ENCODE assay signal across 10 mouse cellular contexts in the genomic region with DNA sequence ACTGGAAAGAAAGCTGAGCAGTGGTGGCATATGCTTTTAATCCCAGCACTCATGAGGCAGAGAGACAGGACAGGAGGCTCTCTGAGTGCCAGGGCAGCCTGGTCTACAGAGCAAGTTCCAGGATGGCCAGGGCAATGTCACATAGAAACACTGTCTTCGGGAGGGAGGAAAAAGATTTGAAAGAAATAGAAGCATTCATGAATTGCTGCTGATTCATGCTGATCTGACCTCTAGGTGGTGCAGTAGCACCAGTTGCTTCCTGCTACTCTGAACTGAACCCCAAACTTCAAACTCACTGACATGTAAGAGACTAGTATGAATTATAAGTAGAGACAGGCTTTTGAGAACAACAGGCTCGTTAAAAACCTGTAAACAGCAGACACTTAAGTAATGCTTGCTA. TPM values are rescaled to one million over a fixed set of nuclear protein-coding genes. Genes with fewer than 3 reads are reported as not detected.
DNase-seq lines count a peak whose midpoint lies in the region; ATAC-seq and TF ChIP-seq lines count a peak whose summit lies in the region.
"Had no signal": no experiment of that assay in that cellular context is flagged by ENCODE, and none has a peak within 500 bp of the region (broad histone marks: within the 10 kb centered on the region; RNA-seq: fewer than 3 reads in every experiment).

No protein-coding gene starts in this region.

- peak; percentile 35 for DNase-seq in kidney, adult 18-20 months
- peak; percentile 78 for DNase-seq in brain, adult 2 months (ENCODE audit: low read depth, low spot score)
- DNase-seq in ovary, postnatal 14 days (ENCODE audit: low spot score) = no peak
- DNase-seq in gastrocnemius, adult 8-10 months (ENCODE audit: low spot score in 2 of 2) = no peak
- DNase-seq in layer of hippocampus, postnatal 14 days (ENCODE audit: low spot score in 2 of 2) = no peak

- no peak for ATAC-seq in kidney, embryonic 15.5 days (replicated peaks; ENCODE audit: low FRiP score)
- ATAC-seq in liver, embryonic 16.5 days (ENCODE audit: low read depth) = peak; percentile 41; the same call in 1 of the 2 replicates

- no peak overlapping the region for H3K4me3 ChIP-seq in kidney, embryonic 15.5 days (replicated peaks)
- no peak overlapping the region for H3K4me3 ChIP-seq in E14TG2a.4 (replicated peaks; ENCODE audit: low read length)
- H3K4me3 ChIP-seq in liver, embryonic 16.5 days (ENCODE audit: low read depth, low read length) = no peak overlapping the region
- H3K4me3 ChIP-seq: limb, embryonic 15.5 days; stomach, embryonic 15.5 days had no signal

- no peaks in the 10 kb centered on the region for H3K27me3 ChIP-seq in kidney, embryonic 15.5 days
- no peaks in the 10 kb centered on the region for H3K27me3 ChIP-seq in E14TG2a.4 (ENCODE audit: insufficient read depth, low read length)
- no peaks in the 10 kb centered on the region for H3K27me3 ChIP-seq in liver, embryonic 16.5 days (ENCODE audit: control insufficient read depth, insufficient read depth, low read depth, low read length)
- H3K27me3 ChIP-seq: limb, embryonic 15.5 days; stomach, embryonic 15.5 days had no signal

- peaks cover 11% of the 10 kb centered on the region for H3K4me1 ChIP-seq in kidney, embryonic 15.5 days
- H3K4me1 ChIP-seq in E14TG2a.4 (replicated peaks; ENCODE audit: low read depth, low read length) = peaks cover 82% of the 10 kb centered on the region
- peaks cover 18% of the 10 kb centered on the region for H3K4me1 ChIP-seq in liver, embryonic 16.5 days (ENCODE audit: control insufficient read depth, low read depth, low read length)
- H3K4me1 ChIP-seq: limb, embryonic 15.5 days; stomach, embryonic 15.5 days had no signal

- 43% methylated on average over 2 of the region's 2 CpGs for WGBS in kidney, embryonic 15.5 days
- WGBS in liver, embryonic 16.5 days (ENCODE audit: insufficient replicate concordance) = 26% methylated on average over 2 of the region's 2 CpGs

- H3K4me2 ChIP-seq in kidney, embryonic 15.5 days = no peak overlapping the region
- H3K4me2 ChIP-seq in liver, embryonic 16.5 days (ENCODE audit: low read depth, low read length) = no peak overlapping the region
- H3K4me2 ChIP-seq: limb, embryonic 15.5 days; stomach, embryonic 15.5 days had no signal

- H3K27ac ChIP-seq in kidney, embryonic 15.5 days = no peak overlapping the region
- H3K27ac ChIP-seq in liver, embryonic 16.5 days (ENCODE audit: low read length) = no peak overlapping the region
- H3K27ac ChIP-seq: limb, embryonic 15.5 days; stomach, embryonic 15.5 days had no signal

- TF ChIP-seq CTCF in E14TG2a.4 (conservative IDR thresholded peaks at IDR 0.05; ENCODE audit: low read length) = peak; percentile 19; the same call in 1 of the 2 replicates

- peaks cover 63% of the 10 kb centered on the region for H3K36me3 ChIP-seq in kidney, embryonic 15.5 days
- H3K36me3 ChIP-seq in E14TG2a.4 (ENCODE audit: insufficient read depth, low read length) = peaks cover 99% of the 10 kb centered on the region
- H3K36me3 ChIP-seq in liver, embryonic 16.5 days (ENCODE audit: control insufficient read depth, insufficient read depth) = peaks cover 12% of the 10 kb centered on the region

- no peaks in the 10 kb centered on the region for H3K9me3 ChIP-seq in kidney, embryonic 15.5 days (replicated peaks)
- H3K9me3 ChIP-seq in E14TG2a.4 (ENCODE audit: low read length) = no peaks in the 10 kb centered on the region
- no peaks in the 10 kb centered on the region for H3K9me3 ChIP-seq in liver, embryonic 16.5 days (replicated peaks; ENCODE audit: control insufficient read depth, low read length)
- H3K9me3 ChIP-seq: limb, embryonic 15.5 days; stomach, embryonic 15.5 days had no signal

- no peak overlapping the region for H3K9ac ChIP-seq in kidney, embryonic 15.5 days
- H3K9ac ChIP-seq in liver, embryonic 16.5 days (ENCODE audit: low read depth, low read length) = no peak overlapping the region
- H3K9ac ChIP-seq: limb, embryonic 15.5 days; stomach, embryonic 15.5 days had no signal

RNA-seq across cellular contexts. Expression of a gene that starts 18.4 kb away (rescaled TPM):
- 19.1 and 20.4 TPM in 2 replicates for polyA plus RNA-seq in kidney, embryonic 15.5 days (2015; fragmentation: Nextera tagmentation; extraction: Ambion mirVana)
- polyA plus RNA-seq in liver, embryonic 16.5 days (2015; fragmentation: Nextera tagmentation; extraction: Ambion mirVana) = 6.6 and 8.2 TPM in 2 replicates
- 10 to 100 TPM; 26.6 to 33.0 (median 29.6) TPM for total RNA-seq in gastrocnemius, adult 8-10 months (2022)
- total RNA-seq in layer of hippocampus, postnatal 14 days (2021) = 10 to 100 TPM; 45.2 to 53.7 TPM

RNA-seq across cellular contexts. Expression of a gene that starts 24.6 kb away (rescaled TPM):
- polyA plus RNA-seq in kidney, embryonic 15.5 days (2015; fragmentation: Nextera tagmentation; extraction: Ambion mirVana) = 9.0 and 9.7 TPM in 2 replicates
- 1.7 TPM in 2 replicates for polyA plus RNA-seq in liver, embryonic 16.5 days (2015; fragmentation: Nextera tagmentation; extraction: Ambion mirVana)
- 10 to 100 TPM in 1 of 4 experiments, 1 to 10 TPM in 3; 8.5 to 10.5 (median 8.9) TPM for total RNA-seq in gastrocnemius, adult 8-10 months (2022)
- 10 to 100 TPM; 17.2 to 20.1 TPM for total RNA-seq in layer of hippocampus, postnatal 14 days (2021)

RNA-seq across cellular contexts. Expression of a gene that starts 24.7 kb away (rescaled TPM):
- 8.8 and 9.3 TPM in 2 replicates for polyA plus RNA-seq in kidney, embryonic 15.5 days (2015; fragmentation: Nextera tagmentation; extraction: Ambion mirVana)
- polyA plus RNA-seq in liver, embryonic 16.5 days (2015; fragmentation: Nextera tagmentation; extraction: Ambion mirVana) = 25.4 and 32.5 TPM in 2 replicates
- total RNA-seq in gastrocnemius, adult 8-10 months (2022) = 1 to 10 TPM; 4.0 to 7.5 (median 5.8) TPM
- 10 to 100 TPM; 10.2 to 11.5 TPM for total RNA-seq in layer of hippocampus, postnatal 14 days (2021)

Comparison
In these comparisons a context has a peak if more than half of its experiments do, and no peak if none do; other contexts are left out.
1. DNase-seq: peak in kidney, adult 18-20 months (single experiment) and brain, adult 2 months (single experiment); none in ovary, postnatal 14 days (single experiment), gastrocnemius, adult 8-10 months (0 of 2) and layer of hippocampus, postnatal 14 days (0 of 2).